Mouse (Mus musculus): Measurements from ENCODE around the gene Zbtb22.

The Zbtb22 gene

DNA sequence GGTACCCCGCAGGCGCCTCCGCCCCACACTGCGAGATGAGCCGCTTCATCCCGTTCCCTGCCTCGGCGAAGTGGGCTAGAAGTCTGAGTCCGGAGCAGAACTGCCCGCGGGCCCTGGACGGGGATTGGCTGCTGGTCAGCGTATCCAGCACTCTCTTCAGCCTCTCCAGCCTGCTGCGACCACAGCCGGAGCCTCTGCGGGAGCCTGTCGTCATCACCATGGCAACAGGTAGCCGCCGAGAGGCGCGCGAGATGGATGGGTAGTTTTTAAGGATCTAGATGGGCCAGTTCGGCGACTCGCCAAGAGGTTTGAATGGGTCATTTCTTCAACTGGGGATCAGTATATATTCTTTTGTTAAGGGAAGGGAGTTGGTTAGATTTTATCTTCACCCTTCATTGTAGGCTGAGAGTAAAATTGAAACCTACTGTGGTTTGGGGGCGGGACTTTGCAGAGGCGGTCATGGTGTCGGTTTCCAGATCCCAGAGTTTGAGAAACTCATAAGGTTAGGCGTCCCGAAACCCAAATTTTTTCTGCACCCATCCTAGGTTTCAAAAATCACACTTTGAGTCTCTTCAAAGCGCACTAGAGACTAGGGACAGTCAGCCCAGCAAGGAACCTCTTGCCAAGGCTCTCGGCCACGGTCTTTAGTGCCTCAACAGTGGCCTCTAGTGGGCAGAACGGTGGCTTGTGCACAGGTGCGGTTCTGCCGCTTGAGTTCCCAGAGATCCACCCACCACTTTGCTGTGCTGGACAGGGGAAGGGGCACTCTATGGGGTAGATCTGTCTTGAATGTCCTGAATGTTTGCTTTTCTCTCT is 4.8 kb downstream of the Zbtb22 start:
- DNase-seq (ENCODE audit: low spot score): peak; percentile 80

GRCm38 (mm10) chr17:33921361-33921760 is 5.7 kb downstream of the Zbtb22 start:
- no peak for DNase-seq (ENCODE audit: low spot score)

GRCm38 (mm10) chr17:33924577-33925283 is 9.0 kb downstream of the Zbtb22 start:
- no peak for DNase-seq (ENCODE audit: low spot score)

GRCm38 (mm10) chr17:33925406-33926116 is 9.9 kb downstream of the Zbtb22 start:
- no peak for DNase-seq (ENCODE audit: low spot score)

GRCm38 (mm10) chr17:33926207-33926932 is 10.7 kb downstream of the Zbtb22 start:
- no peak for DNase-seq (ENCODE audit: low spot score)

- DNase-seq (ENCODE audit: low spot score): no peak
Measured at GRCm38 (mm10) chr17:33928251-33928947, 12.7 kb downstream of the Zbtb22 start.

GRCm38 (mm10) chr17:33929371-33930279 is 13.9 kb downstream of the Zbtb22 start, which contains the start of gene Rgl2:
Gene Rgl2 (plus strand): TSS chr17:33929543.
- DNase-seq (ENCODE audit: low spot score): peak; percentile 95

GRCm38 (mm10) chr17:33930280-33931158 is 14.8 kb downstream of the Zbtb22 start:
- peak; percentile 46 for DNase-seq (ENCODE audit: low spot score)

DNA sequence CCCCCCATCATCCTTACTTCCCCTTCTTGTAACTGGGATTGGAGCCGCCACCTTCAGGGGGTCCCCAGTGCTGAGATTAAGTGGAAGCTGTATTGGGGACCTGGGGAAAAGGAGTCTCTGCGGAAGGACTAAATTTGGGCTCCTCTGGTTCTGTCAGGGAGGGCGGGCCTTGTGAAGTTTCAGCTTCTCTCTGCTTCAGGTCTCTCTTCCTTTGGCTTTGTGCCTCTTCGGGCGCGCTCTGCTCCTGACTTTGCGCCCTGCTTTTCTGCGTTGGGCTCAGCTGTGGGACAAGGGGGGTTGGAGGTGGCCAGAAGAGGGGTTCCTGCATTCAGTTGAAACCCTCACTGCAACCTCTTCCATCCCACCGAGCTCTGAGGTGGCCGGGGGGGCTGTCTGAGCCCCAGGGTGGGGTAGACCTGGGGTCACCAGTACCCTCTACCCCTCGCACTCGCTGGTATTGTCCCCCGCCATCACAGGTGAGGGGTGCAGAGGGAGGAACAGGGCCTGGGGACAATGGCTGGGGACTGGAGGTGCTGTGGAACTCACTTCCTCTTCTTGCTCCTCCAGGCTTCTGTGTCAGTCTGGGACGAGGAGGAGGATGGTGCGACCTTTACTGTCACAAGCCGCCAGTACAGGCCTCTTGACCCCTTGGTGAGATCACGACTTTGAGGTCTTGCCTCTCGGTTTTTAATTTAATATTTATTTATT is 15.6 kb downstream of the Zbtb22 start:
- DNase-seq (ENCODE audit: low spot score): no peak

GRCm38 (mm10) chr17:33931947-33932346 is 16.2 kb downstream of the Zbtb22 start:
- no peak for DNase-seq (ENCODE audit: low spot score)

- DNase-seq (ENCODE audit: low spot score): no peak
Measured at GRCm38 (mm10) chr17:33932448-33932847, 16.7 kb downstream of the Zbtb22 start.

DNA sequence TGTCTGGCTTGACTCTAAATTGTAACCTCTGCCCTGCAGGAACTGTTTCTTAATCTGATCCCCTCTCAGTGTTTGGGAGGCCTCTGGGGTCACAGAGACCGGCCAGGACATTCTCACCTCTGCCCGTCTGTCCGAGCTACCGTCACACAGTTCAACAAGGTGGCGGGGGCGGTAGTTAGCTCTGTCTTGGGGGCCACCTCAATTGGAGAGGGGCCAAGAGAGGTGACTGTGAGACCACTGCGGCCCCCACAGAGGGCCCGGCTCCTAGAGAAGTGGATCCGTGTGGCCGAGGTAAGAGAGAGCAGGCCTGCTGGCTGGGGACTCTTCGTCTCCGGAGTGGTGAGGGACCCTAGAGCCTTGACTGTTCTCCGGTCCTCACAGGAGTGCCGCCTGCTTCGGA is 17.3 kb downstream of the Zbtb22 start:
- no peak for DNase-seq (ENCODE audit: low spot score)

DNA sequence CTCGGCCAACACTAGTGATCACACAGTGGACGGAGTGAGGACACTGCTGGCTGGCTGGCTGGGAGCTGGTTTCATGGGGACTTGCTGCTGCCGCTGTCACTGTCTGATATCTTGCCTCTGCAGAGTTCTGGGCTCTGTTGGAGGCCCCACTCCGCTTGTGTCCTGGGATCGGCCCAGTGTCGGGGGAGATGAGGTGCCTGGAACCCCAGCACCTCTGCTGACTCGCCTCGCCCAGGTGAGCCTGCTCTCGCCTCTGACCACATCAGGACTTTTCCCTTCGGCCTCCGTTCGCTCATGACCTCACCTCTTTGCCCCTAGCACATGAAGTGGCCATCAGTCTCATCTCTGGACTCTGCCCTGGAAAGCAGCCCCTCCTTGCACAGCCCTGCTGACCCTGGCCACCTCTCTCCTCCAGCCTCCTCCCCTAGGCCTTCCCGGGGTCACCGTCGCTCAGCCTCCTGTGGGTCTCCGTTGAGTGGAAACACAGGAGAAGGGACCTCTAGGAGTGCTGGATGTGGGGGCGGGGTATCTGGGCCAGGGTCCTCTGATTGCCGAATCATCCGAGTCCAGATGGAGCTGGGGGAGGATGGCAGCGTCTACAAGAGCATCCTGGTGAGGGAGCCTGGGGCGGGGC is 19.8 kb downstream of the Zbtb22 start:
- DNase-seq (ENCODE audit: low spot score): no peak

DNA sequence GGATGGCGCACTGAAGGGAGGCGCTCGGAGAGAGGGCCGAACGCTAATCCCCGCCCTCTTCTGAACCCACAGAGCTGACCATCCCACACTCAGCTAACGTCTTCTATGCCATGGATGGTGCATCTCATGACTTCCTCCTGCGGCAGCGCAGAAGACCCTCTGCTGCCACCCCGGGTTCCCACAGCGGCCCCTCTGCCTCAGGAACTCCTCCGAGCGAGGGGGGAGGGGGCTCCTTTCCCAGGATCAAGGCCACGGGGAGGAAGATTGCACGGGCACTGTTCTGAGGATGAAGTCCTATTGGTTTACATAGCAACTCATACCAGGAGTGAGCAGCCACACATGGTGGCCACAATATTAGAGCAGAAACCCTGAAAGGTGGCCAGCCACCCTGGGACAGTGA is 21.3 kb downstream of the Zbtb22 start:
- DNase-seq (ENCODE audit: low spot score): no peak

DNA sequence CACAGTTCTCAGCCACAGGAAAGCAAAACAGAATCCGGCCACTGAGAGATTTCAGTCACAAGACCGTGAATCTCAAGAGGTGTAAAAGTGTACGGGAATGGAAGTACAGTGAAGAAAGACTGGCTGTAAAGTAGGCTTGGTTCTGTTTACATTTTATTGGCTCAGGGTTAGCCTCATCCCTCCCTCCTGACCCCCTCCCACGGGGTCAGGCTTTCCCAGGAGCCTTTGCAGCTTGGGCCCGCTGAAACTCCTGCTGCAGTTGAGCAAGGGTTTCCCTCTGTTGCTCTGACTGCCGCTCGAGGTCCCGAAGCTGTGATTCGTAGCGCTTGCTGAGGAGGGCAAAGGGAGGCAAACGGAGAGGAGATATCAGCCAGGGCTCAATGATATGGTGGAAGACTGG is 23.1 kb downstream of the Zbtb22 start:
- no peak for DNase-seq (ENCODE audit: low spot score)

- peak; percentile 78 for DNase-seq (ENCODE audit: low spot score)
Measured at GRCm38 (mm10) chr17:33940206-33940805, 24.6 kb downstream of the Zbtb22 start, which contains the start of the genes Pfdn6 and Wdr46. Gene Pfdn6 (minus strand): TSS chr17:33940343. Gene Wdr46 (plus strand): TSS chr17:33940660.

- DNase-seq (ENCODE audit: low spot score): no peak
Measured at GRCm38 (mm10) chr17:33940981-33941380, 25.3 kb downstream of the Zbtb22 start.

- no peak for DNase-seq (ENCODE audit: low spot score)
Measured at GRCm38 (mm10) chr17:33941381-33941780, 25.7 kb downstream of the Zbtb22 start.
